Mouse (Mus musculus): ENCODE measurements at regions not wholly inside any gene's neighbourhood (a gene's known extent, or its start where the extent isn't known, plus 50 kb on each side); places are given as distances from the start of the nearest gene placed in this dataset.

- ChIA-PET CTCF (no interaction called here), POLR2A (no interaction called here)
- no peak for TF ChIP-seq CTCF (IDR thresholded peaks at IDR 0.05)
- in situ Hi-C loops (cut with MboI; ENCODE audit: low pct_unique_long_range_greater_than_20kb): no loop called here
- no peak for ATAC-seq
- no peak for DNase-seq (ENCODE audit: low read depth, low spot score)
- peaks cover 24% of the 10 kb centered on the region for H3K27me3 ChIP-seq
Measured at GRCm38 (mm10) chr1:69746575-69747290, 59.7 kb upstream of the Ikzf2 start.

- DNase-seq (ENCODE audit: low read depth, low spot score) (no peak), ATAC-seq (no peak)
- peaks cover 24% of the 10 kb centered on the region for H3K27me3 ChIP-seq
- no peak for TF ChIP-seq CTCF (IDR thresholded peaks at IDR 0.05)
- ChIA-PET POLR2A (no interaction called here), CTCF (no interaction called here)
- in situ Hi-C loops (cut with MboI; ENCODE audit: low pct_unique_long_range_greater_than_20kb): no loop called here
Measured at GRCm38 (mm10) chr1:69752724-69753123, 65.7 kb upstream of the Ikzf2 start.

- ChIA-PET CTCF (interaction anchor here (0.7 to 0.8 kb wide), 2 partner anchors 48 to 432 kb away, joined by 3 read pairs; no protein-coding TSS in a partner anchor), POLR2A (no interaction called here)
- TF ChIP-seq CTCF (IDR thresholded peaks at IDR 0.05): peak; percentile 27
- no peak for ATAC-seq
- peaks cover 4% of the 10 kb centered on the region for H3K27me3 ChIP-seq
- in situ Hi-C loops (cut with MboI; ENCODE audit: low pct_unique_long_range_greater_than_20kb): no loop called here
- DNase-seq (ENCODE audit: low read depth, low spot score): no peak
Measured at GRCm38 (mm10) chr1:69757702-69758101, 69.1 kb upstream of the Spag16 start.

- in situ Hi-C loops (cut with MboI; ENCODE audit: low pct_unique_long_range_greater_than_20kb): no loop called here
- no peak for TF ChIP-seq CTCF (IDR thresholded peaks at IDR 0.05)
- ChIA-PET POLR2A (no interaction called here), CTCF (interaction anchor here (1.1 kb wide), 1 partner anchor 9 kb away, joined by 3 read pairs; no protein-coding TSS in a partner anchor)
- ATAC-seq: no peak
- no peak for DNase-seq (ENCODE audit: low read depth, low spot score)
- peaks cover 4% of the 10 kb centered on the region for H3K27me3 ChIP-seq
Measured at GRCm38 (mm10) chr1:69759544-69759943, 67.2 kb upstream of the Spag16 start.

GRCm38 (mm10) chr1:69768714-69769113 lies 58.1 kb upstream of the Spag16 start:
- ChIA-PET POLR2A (no interaction called here), CTCF (interaction anchor here (1.5 kb wide), 1 partner anchor 10 kb away, joined by 3 read pairs; no protein-coding TSS in a partner anchor)
- in situ Hi-C loops (cut with MboI; ENCODE audit: low pct_unique_long_range_greater_than_20kb): no loop called here
- DNase-seq (ENCODE audit: low read depth, low spot score) (no peak), ATAC-seq (no peak)
- no peak for TF ChIP-seq CTCF (IDR thresholded peaks at IDR 0.05)
- H3K27me3 ChIP-seq: peaks cover 55% of the 10 kb centered on the region

- TF ChIP-seq CTCF (IDR thresholded peaks at IDR 0.05): no peak
- ChIA-PET CTCF (interaction anchor here (0.9 to 1.2 kb wide), 2 partner anchors 11 to 18 kb away, joined by 3 read pairs; no protein-coding TSS in a partner anchor), POLR2A (interaction anchor here (0.7 kb wide), 1 partner anchor 46 kb away, joined by 3 read pairs; no protein-coding TSS in a partner anchor)
- in situ Hi-C loops (cut with MboI; ENCODE audit: low pct_unique_long_range_greater_than_20kb): no loop called here
- no peak for ATAC-seq
- H3K27me3 ChIP-seq: peaks cover 63% of the 10 kb centered on the region
- DNase-seq (ENCODE audit: low read depth, low spot score): no peak
Measured at GRCm38 (mm10) chr1:69770209-69770608, 56.6 kb upstream of the Spag16 start.

GRCm38 (mm10) chr1:69771436-69771835 lies 55.3 kb upstream of the Spag16 start:
- no peak for DNase-seq (ENCODE audit: low read depth, low spot score)
- ATAC-seq: no peak
- no peak for TF ChIP-seq CTCF (IDR thresholded peaks at IDR 0.05)
- in situ Hi-C loops (cut with MboI; ENCODE audit: low pct_unique_long_range_greater_than_20kb): no loop called here
- ChIA-PET CTCF (no interaction called here), POLR2A (no interaction called here)
- peaks cover 54% of the 10 kb centered on the region for H3K27me3 ChIP-seq

GRCm38 (mm10) chr1:69775589-69775988 lies 51.2 kb upstream of the Spag16 start:
- in situ Hi-C loops (cut with MboI; ENCODE audit: low pct_unique_long_range_greater_than_20kb): loop anchor here (5.0 to 25.0 kb wide), 2 partner anchors 487 to 533 kb away; no protein-coding TSS in a partner anchor
- ChIA-PET CTCF (interaction anchor here (2.7 kb wide), 1 partner anchor 534 kb away, joined by 10 read pairs; no protein-coding TSS in a partner anchor), POLR2A (no interaction called here)
- DNase-seq (ENCODE audit: low read depth, low spot score): no peak
- peak; percentile 62 for TF ChIP-seq CTCF (IDR thresholded peaks at IDR 0.05)
- peaks cover 31% of the 10 kb centered on the region for H3K27me3 ChIP-seq
- no peak for ATAC-seq

All from Patski (cell line).